Mouse (Mus musculus): ENCODE results near the gene Tmed1.
"Not testable (repeated sequence)": the region's sequence is repeated elsewhere in the genome, so short reads cannot be mapped to it uniquely, and the experiment has no call there.

The Tmed1 gene

GRCm38 (mm10) chr9:21509772-21510688, at the start of gene Tmed1:
Gene Tmed1, minus strand, starts transcription at chr9:21510252.
- peak; percentile 90 to 95 for DNase-seq

- no peak for DNase-seq
Observed at GRCm38 (mm10) chr9:21559151-21559550, 49.1 kb upstream of the Tmed1 start.

GRCm38 (mm10) chr9:21558366-21558765, 48.3 kb upstream of the Tmed1 start:
- DNase-seq, result no peak

GRCm38 (mm10) chr9:21557556-21557955, 47.5 kb upstream of the Tmed1 start:
- no peak for DNase-seq

DNA sequence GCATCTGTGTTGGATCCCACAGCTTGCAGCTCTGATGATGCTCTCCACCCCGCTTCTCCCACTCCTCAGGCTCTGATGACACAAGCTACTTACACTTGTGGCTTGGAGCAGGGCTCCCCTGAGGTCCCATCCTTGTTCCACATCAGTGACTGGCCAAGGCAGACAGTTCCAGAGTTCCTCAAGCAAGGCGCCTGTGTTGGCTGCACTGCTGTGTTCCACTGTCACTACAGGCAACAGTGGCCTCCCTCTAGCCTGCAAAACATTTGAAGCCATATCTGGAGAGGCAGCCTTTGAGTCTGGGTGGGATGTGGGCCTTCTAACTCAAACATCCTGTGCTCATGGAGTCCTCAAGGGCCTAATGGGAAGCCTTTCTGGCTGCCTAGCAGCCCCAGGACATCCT, 46.9 kb upstream of the Tmed1 start:
- no peak for DNase-seq

DNA sequence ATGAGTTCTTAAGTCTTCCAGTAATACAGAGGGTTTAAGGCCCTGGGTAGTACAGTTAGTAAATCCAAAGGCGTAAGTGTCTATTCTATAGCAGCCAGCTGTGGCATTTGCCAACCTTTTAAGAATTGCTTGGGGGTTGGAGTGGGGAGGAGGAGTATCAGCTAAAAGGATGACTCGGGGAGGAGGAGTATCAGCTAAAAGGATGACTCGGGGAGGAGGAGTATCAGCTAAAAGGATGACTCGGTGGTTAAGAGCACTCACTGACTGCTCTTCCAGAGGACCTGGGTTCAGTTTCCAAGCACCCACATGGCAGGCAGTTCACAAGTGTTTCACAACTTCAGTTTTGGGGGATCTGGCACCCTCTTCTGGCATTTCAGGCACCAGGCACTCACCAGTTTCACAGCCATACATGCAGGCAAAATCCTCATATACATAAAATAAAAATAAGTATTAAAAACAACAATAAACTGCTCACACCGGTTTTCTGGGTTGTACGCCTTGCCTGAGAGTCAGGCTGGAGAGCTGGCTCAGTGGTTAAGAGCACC, 45.2 kb upstream of the Tmed1 start:
- no peak for DNase-seq

DNA sequence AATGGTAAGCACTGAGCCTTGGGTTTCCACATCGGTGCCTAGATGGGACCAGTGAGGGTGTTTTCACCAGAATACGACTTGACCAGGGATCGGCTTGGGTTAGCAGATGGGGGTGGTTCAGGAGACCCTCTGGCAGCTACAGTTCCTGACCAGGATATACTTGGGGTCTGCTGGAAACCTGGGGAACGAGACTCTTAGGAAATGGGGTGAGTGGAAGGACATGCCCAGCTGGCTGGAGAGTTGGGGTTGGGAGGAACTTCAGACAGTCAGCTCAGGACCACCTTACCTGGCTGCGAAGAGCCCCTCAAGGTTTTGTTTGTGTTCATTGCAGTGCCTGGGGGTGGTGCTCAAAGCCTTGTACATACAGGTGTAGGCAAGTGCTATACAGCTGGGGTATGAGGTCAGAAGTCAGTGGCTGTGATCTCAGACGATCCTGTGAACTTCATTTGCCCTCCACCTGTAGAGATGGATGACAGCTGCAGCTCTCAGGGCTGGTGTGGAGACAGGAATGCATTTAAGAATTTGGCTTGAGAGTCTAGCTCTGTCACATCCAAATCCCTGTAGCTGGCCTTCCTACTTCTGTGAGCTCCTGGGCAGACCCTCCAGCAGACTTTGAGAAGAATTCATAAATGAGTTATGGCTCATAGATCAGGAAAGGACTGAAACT, 43.7 kb upstream of the Tmed1 start:
- DNase-seq, result no peak

GRCm38 (mm10) chr9:21551049-21551448, 41.0 kb upstream of the Tmed1 start:
- DNase-seq, result no peak

DNA sequence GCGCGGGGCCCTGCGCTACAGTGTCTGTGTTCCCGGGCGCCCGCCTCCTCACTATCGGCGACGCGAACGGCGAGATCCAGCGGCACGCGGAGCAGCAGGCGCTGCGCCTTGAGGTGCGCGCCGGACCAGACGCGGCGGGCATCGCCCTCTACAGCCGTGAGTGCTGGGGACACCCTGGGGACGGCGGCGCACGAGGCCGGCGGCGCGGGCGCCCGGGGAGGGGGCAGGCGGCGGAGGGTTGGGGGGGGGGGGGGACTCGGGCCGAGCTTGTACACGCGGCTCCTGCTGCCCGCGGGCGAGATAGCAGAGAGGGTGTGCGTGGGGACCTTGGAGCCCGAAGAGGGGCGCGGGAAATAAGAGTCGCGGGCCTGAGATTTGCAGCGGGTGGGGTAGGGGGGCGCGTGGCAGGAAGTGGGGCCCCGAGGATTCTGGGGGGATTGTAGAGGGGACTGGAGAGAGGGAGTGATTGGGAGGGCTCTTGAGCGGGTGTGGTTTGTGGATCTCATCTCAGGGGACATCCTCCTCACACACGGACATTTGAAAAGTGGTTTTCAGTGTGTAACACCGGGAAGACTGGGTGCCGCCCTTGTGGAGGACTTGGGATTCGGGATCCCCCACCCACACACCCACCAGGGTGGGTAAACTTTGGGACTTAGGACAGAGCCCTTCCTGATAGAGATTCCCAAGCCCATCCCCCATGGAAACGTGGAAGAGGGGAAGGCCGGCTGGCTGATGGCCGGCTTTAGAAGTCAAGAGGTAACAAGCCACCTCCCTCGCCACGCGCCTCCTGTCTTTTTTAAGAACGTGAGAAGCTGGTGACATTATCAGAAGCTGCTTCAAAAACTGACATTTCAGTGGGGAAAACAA, 37.3 kb upstream of the Tmed1 start:
- peak in 1 of 2 experiments; percentile 33 for DNase-seq

DNA sequence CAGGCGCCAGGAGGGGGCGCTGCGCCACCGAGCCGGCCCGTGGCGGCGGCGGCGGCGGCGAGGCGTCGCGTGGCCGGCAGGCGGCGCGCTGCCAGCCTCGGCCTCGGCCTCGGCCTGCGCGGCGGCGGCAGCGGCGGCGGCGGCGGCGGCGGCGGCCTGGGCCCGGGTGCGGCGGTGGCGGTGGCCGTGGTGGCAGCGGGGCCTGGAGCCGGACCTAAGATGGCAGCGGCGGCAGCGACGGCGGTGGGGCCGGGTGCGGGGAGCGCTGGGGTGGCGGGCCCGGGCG, 36.7 kb upstream of the Tmed1 start, which contains the start of gene Carm1:
Carm1 (plus strand) TSS at position 106 of the 286 bp plus-strand sequence.
- DNase-seq, result peak in 1 of 2 experiments; percentile 63

GRCm38 (mm10) chr9:21545916-21546788, 36.1 kb upstream of the Tmed1 start:
- DNase-seq, result peak; percentile 99

- DNase-seq, result no peak
Observed at GRCm38 (mm10) chr9:21545351-21545915, 35.4 kb upstream of the Tmed1 start.

GRCm38 (mm10) chr9:21542001-21542400, 31.9 kb upstream of the Tmed1 start:
- not testable (repeated sequence) for DNase-seq

- no peak for DNase-seq
Observed at GRCm38 (mm10) chr9:21539981-21540753, 30.1 kb upstream of the Tmed1 start.

DNA sequence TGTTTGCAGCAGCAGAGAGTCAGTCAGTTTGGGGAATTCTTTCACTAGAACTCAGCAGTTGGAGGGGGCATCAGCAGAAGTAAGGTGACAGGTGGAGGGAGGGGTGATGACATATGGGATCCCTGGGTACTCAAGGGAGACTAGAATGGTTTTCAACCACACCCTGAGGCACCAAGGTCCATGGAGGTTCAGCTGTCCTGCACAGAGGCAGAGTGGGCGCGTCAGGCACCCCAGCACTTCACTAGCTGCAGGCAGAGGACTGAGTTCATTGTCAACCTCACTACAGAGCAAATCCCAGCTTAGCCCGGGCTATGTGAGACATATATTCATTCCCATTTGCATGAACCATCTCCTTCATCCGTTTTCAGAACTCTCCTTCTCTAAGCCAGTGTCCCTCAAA, 27.0 kb upstream of the Tmed1 start:
- no peak for DNase-seq

DNA sequence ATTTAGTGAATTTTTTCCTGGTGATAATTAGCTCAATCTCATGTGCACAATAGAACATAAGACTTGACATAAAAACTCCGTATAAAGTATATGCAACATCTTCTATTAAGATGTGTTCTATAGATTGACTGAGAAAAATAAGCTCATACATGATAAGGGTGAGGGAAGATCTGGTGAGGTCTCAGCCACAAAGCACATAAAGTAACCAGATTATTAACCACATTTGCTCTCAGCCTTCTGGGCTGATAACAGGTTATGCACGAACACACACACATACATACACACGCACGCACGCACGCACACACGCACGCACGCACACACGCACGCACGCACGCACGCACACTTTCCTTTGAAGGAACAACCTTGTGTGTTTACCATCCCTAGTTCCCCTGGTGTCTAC, 26.4 kb upstream of the Tmed1 start:
- DNase-seq, result no peak

DNA sequence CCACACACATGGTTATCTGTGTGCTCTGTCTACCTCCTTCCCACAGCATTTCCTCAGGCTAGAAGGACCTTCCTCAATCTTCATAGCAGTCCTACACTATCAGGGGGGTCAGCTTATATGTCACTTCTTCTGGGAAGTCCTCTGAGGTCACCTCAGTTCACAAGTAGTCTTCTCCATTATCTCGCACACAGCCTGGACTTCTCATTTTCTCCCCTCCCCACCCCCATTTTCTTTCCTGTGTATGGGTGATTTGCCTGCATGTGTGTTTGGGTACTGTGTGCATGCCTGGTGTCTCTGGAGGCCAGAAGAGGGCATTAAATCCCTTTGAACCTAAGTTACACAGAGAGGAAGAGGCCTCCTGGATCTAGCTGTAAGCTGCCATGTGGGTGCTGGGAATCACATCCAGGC, 17.9 kb upstream of the Tmed1 start:
- no peak for DNase-seq

- DNase-seq, result no peak
Observed at GRCm38 (mm10) chr9:21527100-21527801, 17.2 kb upstream of the Tmed1 start.

DNA sequence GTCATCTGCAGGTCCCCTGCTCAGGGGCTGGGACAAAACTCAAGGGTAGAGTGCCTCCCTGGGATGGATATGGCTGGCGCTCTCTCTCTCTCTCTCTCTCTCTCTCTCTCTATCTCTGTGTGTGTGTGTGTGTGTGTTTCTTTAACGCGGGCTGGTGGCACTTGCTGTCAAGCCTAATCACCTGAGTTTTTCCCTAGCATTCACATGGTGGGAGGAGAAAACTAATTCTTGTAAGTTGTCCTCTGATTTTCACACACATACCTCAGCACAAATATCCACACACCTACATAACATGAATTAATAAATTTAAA, 16.5 kb upstream of the Tmed1 start:
- DNase-seq, result no peak

DNA sequence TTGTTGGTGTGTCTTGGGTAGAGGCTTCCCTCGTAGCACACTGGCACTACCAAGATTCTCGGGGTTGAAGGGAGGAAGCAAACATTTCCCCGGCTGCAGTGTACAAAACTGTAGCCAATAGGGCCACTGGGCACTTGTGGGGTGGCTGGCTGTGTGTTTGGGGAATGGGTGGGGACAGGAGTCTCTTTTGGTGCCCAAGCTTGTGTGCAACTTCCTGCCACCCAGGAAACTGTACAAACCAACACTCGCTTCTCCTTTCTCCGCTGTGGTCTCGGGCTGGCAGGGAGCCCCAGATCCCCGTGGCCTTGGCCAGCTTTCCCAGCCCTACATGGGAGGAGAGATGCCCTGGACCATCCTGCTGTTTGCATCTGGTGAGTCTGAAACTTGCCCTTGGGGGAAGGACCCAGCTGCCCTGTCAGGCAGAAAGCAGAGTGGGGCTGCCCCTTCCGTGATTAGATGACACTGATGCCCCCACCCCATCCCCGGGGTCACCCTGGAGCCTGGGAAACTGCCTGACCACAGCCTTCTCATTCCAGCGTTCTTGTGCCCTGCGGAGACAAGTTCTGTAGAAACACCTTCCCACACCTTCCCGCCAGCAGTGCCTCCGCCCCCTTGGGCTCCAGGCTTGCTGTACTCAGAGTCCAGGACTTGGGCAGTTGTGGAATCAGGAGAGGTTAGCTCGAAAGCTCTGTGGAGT, 16.0 kb upstream of the Tmed1 start, which contains the start of gene AB124611:
AB124611 (plus strand) TSS at position 240 of the 697 bp plus-strand sequence.
- DNase-seq, result peak; percentile 63 to 68
